Mouse (Mus musculus) E14TG2a.4 (cell line): ENCODE results near the gene Angptl6.

Experiments used
- H3K27me3 ChIP-seq: 2 replicates; pipeline ENCODE4 v1.6.1; 2014; ENCODE audit warnings: low read length, control low read depth; ENCODE audit not compliant: insufficient read depth
- H3K36me3 ChIP-seq: 2 replicates; pipeline ENCODE4 v1.6.1; 2014; ENCODE audit warnings: low read length, control low read depth; ENCODE audit not compliant: insufficient read depth
- H3K4me1 ChIP-seq: replicated peaks from 2 replicates; pipeline ENCODE4 v1.6.1; 2014; ENCODE audit warnings: low read depth, low read length, control low read depth
- H3K4me3 ChIP-seq: replicated peaks from 2 replicates; pipeline ENCODE4 v1.5.1; 2014; ENCODE audit warnings: mild to moderate bottlenecking, low read length
- H3K9me3 ChIP-seq: 2 replicates; pipeline ENCODE4 v1.6.1; 2014; ENCODE audit warnings: low read length, control low read depth
- CTCF ChIP-seq: conservative IDR thresholded peaks from 2 replicates; pipeline ENCODE4 v1.5.1; 2014; ENCODE audit warnings: low read length
- NANOG ChIP-seq: IDR thresholded peaks from 2 replicates; pipeline ENCODE4 v1.6.1; 2014; ENCODE audit warnings: borderline replicate concordance, low read length, mixed read lengths
- POU5F1 ChIP-seq: IDR thresholded peaks from 2 replicates; pipeline ENCODE4 v1.6.1; 2014; ENCODE audit warnings: low read length, borderline replicate concordance

Angptl6 gene

DNA sequence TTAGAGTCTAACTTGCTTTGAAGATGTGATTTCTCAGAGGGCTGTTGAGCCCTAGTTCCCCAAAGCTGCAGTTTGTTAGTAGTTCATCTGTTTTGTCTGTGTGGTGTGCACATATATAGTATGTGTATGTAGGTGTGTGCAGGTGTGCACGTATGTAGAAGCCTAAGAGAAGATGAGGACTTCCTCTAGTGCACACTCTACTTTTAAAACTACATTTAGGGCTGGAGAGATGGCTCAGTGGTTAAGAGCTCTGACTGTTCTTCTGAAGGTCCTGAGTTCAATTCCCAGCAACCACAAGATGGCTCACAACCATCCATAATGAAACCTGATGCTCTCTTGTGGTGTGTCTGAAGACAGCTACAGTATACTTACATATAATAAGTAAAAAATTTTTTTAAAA, 44.6 kb downstream of the Angptl6 start:
- Histone ChIP-seq H3K9me3 (no peaks in the 10 kb centered on the region), H3K27me3 (peaks cover 16% of the 10 kb centered on the region), H3K36me3 (no peaks in the 10 kb centered on the region), H3K4me1 (peaks cover 25% of the 10 kb centered on the region), H3K4me3 (no peak overlapping the region)
- TF ChIP-seq CTCF, result no peak
- no peak for TF ChIP-seq NANOG
- no peak for TF ChIP-seq POU5F1

GRCm38 (mm10) chr9:20830901-20831643, 48.5 kb downstream of the Angptl6 start:
- H3K4me1 ChIP-seq, result peaks cover 33% of the 10 kb centered on the region
- TF ChIP-seq POU5F1, result no peak
- peak; percentile 77 for TF ChIP-seq CTCF
- TF ChIP-seq NANOG, result no peak
- H3K36me3 ChIP-seq, result no peaks in the 10 kb centered on the region
- peak overlapping the region; percentile 60 for H3K4me3 ChIP-seq
- no peaks in the 10 kb centered on the region for H3K9me3 ChIP-seq
- peaks cover 19% of the 10 kb centered on the region for H3K27me3 ChIP-seq

DNA sequence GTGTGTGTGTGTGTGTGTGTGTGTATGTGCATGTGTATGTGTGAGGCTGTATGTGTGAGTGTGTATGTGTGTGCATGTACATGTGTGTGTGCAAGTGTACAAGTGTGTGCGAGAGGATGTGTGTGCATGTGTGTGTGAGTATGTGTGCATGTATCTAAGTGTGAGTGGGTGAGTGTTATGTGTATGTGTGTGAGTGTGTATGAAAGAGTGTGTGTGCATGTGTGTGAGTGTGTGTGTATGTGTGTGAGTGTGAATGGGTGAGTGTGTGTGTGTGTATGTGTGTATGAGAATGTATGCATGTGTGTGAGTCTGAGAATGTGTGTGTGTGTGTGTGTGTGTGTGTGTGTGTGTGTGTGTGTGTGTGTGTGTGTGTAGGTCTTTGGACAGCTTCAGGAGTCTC, 51.4 kb downstream of the Angptl6 start:
- TF ChIP-seq POU5F1 (no peak), NANOG (no peak), CTCF (no peak)
- no peak overlapping the region for H3K4me3 ChIP-seq
- peaks cover 41% of the 10 kb centered on the region for H3K4me1 ChIP-seq
- H3K36me3 ChIP-seq, result no peaks in the 10 kb centered on the region
- peaks cover 19% of the 10 kb centered on the region for H3K27me3 ChIP-seq
- H3K9me3 ChIP-seq, result no peaks in the 10 kb centered on the region

DNA sequence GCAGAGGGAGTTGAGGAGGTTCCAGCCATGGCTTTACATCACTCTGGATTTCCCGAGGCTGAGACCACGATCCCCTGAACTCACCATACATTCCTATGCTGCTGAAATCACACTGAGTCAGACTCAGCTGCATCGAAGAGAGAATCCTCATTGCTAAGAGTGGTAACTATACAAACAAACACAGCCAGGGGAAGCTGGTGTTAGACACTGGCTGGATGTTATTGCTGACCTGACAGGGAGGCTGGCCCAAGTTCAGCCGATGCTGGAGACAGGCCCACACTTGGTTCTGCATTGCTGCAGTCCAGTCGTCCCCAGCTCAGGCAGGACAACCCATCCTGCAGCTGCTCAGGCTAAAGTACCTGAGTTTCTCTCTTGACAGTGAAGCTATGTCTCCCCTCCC, 53.7 kb downstream of the Angptl6 start:
- Histone ChIP-seq H3K36me3 (no peaks in the 10 kb centered on the region), H3K9me3 (peaks cover 5% of the 10 kb centered on the region; the same call in 1 of the 2 replicates), H3K27me3 (peaks cover 12% of the 10 kb centered on the region), H3K4me1 (peaks cover 36% of the 10 kb centered on the region), H3K4me3 (no peak overlapping the region)
- TF ChIP-seq CTCF (no peak), POU5F1 (no peak), NANOG (no peak)
